23 mouse cellular contexts compared by ENCODE assay signal in the genomic region with DNA sequence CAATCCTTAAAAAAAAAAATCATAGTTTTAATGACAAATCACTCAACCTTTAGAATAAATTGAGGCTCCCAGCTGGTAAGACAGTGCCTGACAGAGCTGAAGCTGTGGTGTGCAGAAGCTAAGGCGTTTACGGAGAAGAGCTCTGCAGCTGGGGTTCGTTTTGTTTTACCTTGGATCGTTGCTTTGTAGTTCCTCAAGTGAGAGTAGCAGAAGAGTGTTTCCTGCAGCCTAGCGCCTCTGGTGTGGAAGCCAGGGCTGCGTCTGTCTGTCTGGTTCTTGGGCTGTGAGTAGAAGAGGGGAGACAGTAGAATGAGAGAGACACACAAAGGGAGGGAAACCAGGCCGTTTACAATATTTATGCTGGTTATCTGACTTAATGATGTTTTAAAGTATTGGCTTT.
DNase-seq lines count a peak whose midpoint lies in the region; ATAC-seq and TF ChIP-seq lines count a peak whose summit lies in the region.
"Had no signal": no experiment of that assay in that cellular context is flagged by ENCODE, and none has a peak within 500 bp of the region (broad histone marks: within the 10 kb centered on the region; RNA-seq: fewer than 3 reads in every experiment).

No protein-coding gene starts in this region.

- no peak for ATAC-seq in hindbrain, embryonic 12.5 days (ENCODE audit: low FRiP score)
- ATAC-seq in midbrain, embryonic 11.5 days (ENCODE audit: low FRiP score) = no peak
- no peak for ATAC-seq in midbrain, embryonic 14.5 days (ENCODE audit: low FRiP score, low TSS enrichment)
- peak; percentile 57 for ATAC-seq in megakaryocyte progenitor cell, adult 5-6 weeks (replicated peaks; ENCODE audit: poor library complexity)
- ATAC-seq: activated CD4-positive, CD25-positive, alpha-beta regulatory T cell, adult 4 months; forebrain, embryonic 13.5 days; forebrain, embryonic 16.5 days had no signal

- peaks cover 5% of the 10 kb centered on the region; the same call in 1 of the 2 replicates for H3K27me3 ChIP-seq in hindbrain, embryonic 10.5 days (ENCODE audit: insufficient read depth, poor library complexity, severe bottlenecking)
- H3K27me3 ChIP-seq in hindbrain, embryonic 12.5 days = no peaks in the 10 kb centered on the region
- no peaks in the 10 kb centered on the region for H3K27me3 ChIP-seq in midbrain, embryonic 11.5 days (ENCODE audit: control insufficient read depth, insufficient read depth, low read length)
- no peaks in the 10 kb centered on the region for H3K27me3 ChIP-seq in midbrain, embryonic 14.5 days (ENCODE audit: control insufficient read depth, insufficient read depth, low read length)
- H3K27me3 ChIP-seq: forebrain, embryonic 13.5 days; heart, embryonic 13.5 days; hindbrain, embryonic 15.5 days had no signal

- 67% methylated on average over 7 of the region's 7 CpGs for WGBS in hindbrain, embryonic 10.5 days
- WGBS in hindbrain, embryonic 12.5 days = 57% methylated on average over 7 of the region's 7 CpGs
- WGBS in midbrain, embryonic 11.5 days = 67% methylated on average over 7 of the region's 7 CpGs
- WGBS in midbrain, embryonic 14.5 days = 66% methylated on average over 7 of the region's 7 CpGs

- H3K4me1 ChIP-seq in hindbrain, embryonic 10.5 days (replicated peaks) = peaks cover 15% of the 10 kb centered on the region
- peaks cover 6% of the 10 kb centered on the region; the same call in 1 of the 2 replicates for H3K4me1 ChIP-seq in hindbrain, embryonic 12.5 days
- peaks cover 2% of the 10 kb centered on the region; the same call in 1 of the 2 replicates for H3K4me1 ChIP-seq in midbrain, embryonic 11.5 days (ENCODE audit: control insufficient read depth, insufficient read depth, low read length)
- H3K4me1 ChIP-seq in midbrain, embryonic 14.5 days (ENCODE audit: control insufficient read depth, insufficient read depth, low read length) = peaks cover 7% of the 10 kb centered on the region; the same call in 1 of the 2 replicates
- peaks cover 19% of the 10 kb centered on the region for H3K4me1 ChIP-seq in bone marrow macrophage, adult 2 months (ENCODE audit: control insufficient read depth, insufficient read depth, low read length)
- H3K4me1 ChIP-seq: forebrain, embryonic 10.5 days; hindbrain, embryonic 15.5 days had no signal

- H3K9me3 ChIP-seq in hindbrain, embryonic 10.5 days = no peaks in the 10 kb centered on the region
- no peaks in the 10 kb centered on the region for H3K9me3 ChIP-seq in hindbrain, embryonic 12.5 days (replicated peaks)
- H3K9me3 ChIP-seq in midbrain, embryonic 11.5 days (ENCODE audit: control insufficient read depth, low read length) = no peaks in the 10 kb centered on the region
- H3K9me3 ChIP-seq in midbrain, embryonic 14.5 days (ENCODE audit: control insufficient read depth, low read length) = no peaks in the 10 kb centered on the region
- H3K9me3 ChIP-seq: forebrain, embryonic 10.5 days; forebrain, embryonic 13.5 days; heart, embryonic 10.5 days; heart, embryonic 13.5 days; hindbrain, embryonic 15.5 days had no signal

- DNase-seq in hindbrain, embryonic 10.5 days (ENCODE audit: low spot score) = no peak
- no peak for DNase-seq in midbrain, embryonic 11.5 days (ENCODE audit: low spot score, missing footprints)
- DNase-seq in midbrain, embryonic 14.5 days = no peak
- DNase-seq in heart, adult 11 months = no peak
- DNase-seq: adrenal gland, adult 8-10 months; adrenal gland, postnatal 25 days; cerebellum, adult 18-20 months; cerebellum, adult 9-10 months; cerebellum, postnatal 14 days; gastrocnemius, postnatal 14 days; heart, adult 2 months; heart, postnatal 14 days; heart, postnatal 4 days had no signal

- no peak for TF ChIP-seq POLR2A in bone marrow macrophage, adult 2 months (IDR thresholded peaks at IDR 0.05; ENCODE audit: borderline replicate concordance, low read depth, low read length)

- H3K36me3 ChIP-seq in hindbrain, embryonic 10.5 days = no peaks in the 10 kb centered on the region
- H3K36me3 ChIP-seq in hindbrain, embryonic 12.5 days = no peaks in the 10 kb centered on the region
- H3K36me3 ChIP-seq in midbrain, embryonic 11.5 days (ENCODE audit: control insufficient read depth, insufficient read depth, low read length) = no peaks in the 10 kb centered on the region
- no peaks in the 10 kb centered on the region for H3K36me3 ChIP-seq in midbrain, embryonic 14.5 days (ENCODE audit: control insufficient read depth, insufficient read depth, low read length)
- H3K36me3 ChIP-seq: forebrain, embryonic 10.5 days; heart, embryonic 10.5 days; heart, embryonic 13.5 days; hindbrain, embryonic 15.5 days had no signal

- TF ChIP-seq CTCF in bone marrow macrophage, adult 2 months (IDR thresholded peaks at IDR 0.05; ENCODE audit: low read depth, low read length) = no peak

- no peak overlapping the region for H3K9ac ChIP-seq in hindbrain, embryonic 12.5 days
- no peak overlapping the region for H3K9ac ChIP-seq in midbrain, embryonic 11.5 days (ENCODE audit: low read length)
- H3K9ac ChIP-seq in midbrain, embryonic 14.5 days (replicated peaks; ENCODE audit: low read length) = no peak overlapping the region
- H3K9ac ChIP-seq: forebrain, embryonic 13.5 days; heart, embryonic 13.5 days; hindbrain, embryonic 15.5 days had no signal

- H3K27ac ChIP-seq in hindbrain, embryonic 10.5 days = peak overlapping the region; percentile 73
- H3K27ac ChIP-seq in hindbrain, embryonic 12.5 days = no peak overlapping the region
- H3K27ac ChIP-seq in midbrain, embryonic 11.5 days (ENCODE audit: low read depth, low read length) = peak overlapping the region; percentile 13; the same call in 1 of the 2 replicates
- no peak overlapping the region for H3K27ac ChIP-seq in midbrain, embryonic 14.5 days (replicated peaks; ENCODE audit: low read depth, low read length)
- H3K27ac ChIP-seq in bone marrow macrophage, adult 2 months (ENCODE audit: insufficient read depth, low read depth, low read length) = no peak overlapping the region; the same call in 1 of the 2 replicates
- H3K27ac ChIP-seq: forebrain, embryonic 10.5 days; forebrain, embryonic 13.5 days; heart, adult 2 months; heart, embryonic 10.5 days; heart, embryonic 13.5 days; hindbrain, embryonic 15.5 days had no signal

- no peak overlapping the region for H3K4me3 ChIP-seq in hindbrain, embryonic 10.5 days
- no peak overlapping the region for H3K4me3 ChIP-seq in hindbrain, embryonic 12.5 days
- H3K4me3 ChIP-seq in midbrain, embryonic 11.5 days (ENCODE audit: low read depth, low read length) = no peak overlapping the region
- H3K4me3 ChIP-seq in midbrain, embryonic 14.5 days (replicated peaks; ENCODE audit: low read depth, low read length) = no peak overlapping the region
- peak overlapping the region; percentile 7; the same call in 1 of the 2 replicates for H3K4me3 ChIP-seq in bone marrow macrophage, adult 2 months (ENCODE audit: insufficient read depth, low read length)
- H3K4me3 ChIP-seq: forebrain, embryonic 10.5 days; forebrain, embryonic 13.5 days; heart, adult 2 months; heart, embryonic 10.5 days; heart, embryonic 13.5 days; hindbrain, embryonic 15.5 days had no signal

- H3K4me2 ChIP-seq in hindbrain, embryonic 12.5 days (replicated peaks) = no peak overlapping the region
- no peak overlapping the region for H3K4me2 ChIP-seq in midbrain, embryonic 11.5 days
- H3K4me2 ChIP-seq in midbrain, embryonic 14.5 days (ENCODE audit: low read length) = no peak overlapping the region
- H3K4me2 ChIP-seq: forebrain, embryonic 13.5 days; heart, embryonic 13.5 days; hindbrain, embryonic 15.5 days had no signal

Comparison
In these comparisons a context has a peak if more than half of its experiments do, and no peak if none do; other contexts are left out.
1. H3K27ac ChIP-seq: peak in hindbrain, embryonic 10.5 days (single experiment) and midbrain, embryonic 11.5 days (single experiment); none in hindbrain, embryonic 12.5 days (single experiment), midbrain, embryonic 14.5 days (single experiment) and bone marrow macrophage, adult 2 months (single experiment).